In the genomic region with DNA sequence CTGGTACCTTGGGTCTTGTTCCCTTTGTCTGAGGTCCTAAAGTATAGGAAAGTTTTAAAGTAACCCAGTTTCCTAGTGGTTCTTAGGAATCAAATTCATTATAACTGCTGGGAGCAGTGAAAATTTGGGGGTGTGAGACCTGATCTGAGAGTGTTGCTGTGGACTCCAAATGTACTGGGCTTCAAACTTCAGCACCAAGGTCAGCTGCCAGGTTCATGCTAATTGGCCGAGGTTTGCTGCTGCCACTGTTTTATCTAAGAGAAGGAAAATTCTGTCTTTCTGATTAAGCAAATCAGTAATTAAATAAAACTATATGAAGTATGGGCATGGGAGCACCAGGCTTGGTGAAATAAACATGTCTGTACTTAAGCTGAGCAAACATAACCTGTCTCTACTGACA, we compare ENCODE assay signal across 12 mouse cellular contexts.
DNase-seq lines count a peak whose midpoint lies in the region; ATAC-seq and TF ChIP-seq lines count a peak whose summit lies in the region.
"Had no signal": no experiment of that assay in that cellular context is flagged by ENCODE, and none has a peak within 500 bp of the region (broad histone marks: within the 10 kb centered on the region; RNA-seq: fewer than 3 reads in every experiment).

No protein-coding gene starts in this region.

- TF ChIP-seq CTCF in kidney, adult 2 months (conservative IDR thresholded peaks at IDR 0.05; ENCODE audit: insufficient read depth, insufficient read length, low read depth, low read length) = no peak

- no peaks in the 10 kb centered on the region for H3K4me1 ChIP-seq in kidney, adult 2 months (ENCODE audit: control insufficient read depth, insufficient read depth, low read length)
- H3K4me1 ChIP-seq in embryonic facial prominence, embryonic 14.5 days (ENCODE audit: control insufficient read depth, insufficient read depth, low read length) = no peaks in the 10 kb centered on the region
- H3K4me1 ChIP-seq: midbrain, embryonic 13.5 days had no signal

- no peak for ATAC-seq in embryonic facial prominence, embryonic 14.5 days (ENCODE audit: low read depth)
- ATAC-seq: intestine, postnatal 0 days; midbrain, embryonic 13.5 days had no signal

- no peaks in the 10 kb centered on the region for H3K9me3 ChIP-seq in embryonic facial prominence, embryonic 14.5 days (ENCODE audit: control insufficient read depth, low read length)
- H3K9me3 ChIP-seq: midbrain, embryonic 13.5 days had no signal

- no peak overlapping the region for H3K4me3 ChIP-seq in kidney, adult 2 months (ENCODE audit: insufficient read depth, low read depth, low read length)
- no peak overlapping the region for H3K4me3 ChIP-seq in embryonic facial prominence, embryonic 14.5 days (ENCODE audit: low read depth, low read length)
- H3K4me3 ChIP-seq: heart, adult 2 months; midbrain, embryonic 13.5 days had no signal

- no peak overlapping the region for H3K4me2 ChIP-seq in embryonic facial prominence, embryonic 14.5 days (ENCODE audit: low read depth, low read length)
- H3K4me2 ChIP-seq: midbrain, embryonic 13.5 days had no signal

- H3K27ac ChIP-seq in kidney, adult 2 months (ENCODE audit: insufficient read depth, low read depth, low read length) = no peak overlapping the region
- H3K27ac ChIP-seq in embryonic facial prominence, embryonic 14.5 days (replicated peaks; ENCODE audit: low read depth, low read length) = no peak overlapping the region
- H3K27ac ChIP-seq: heart, adult 2 months; midbrain, embryonic 13.5 days had no signal

- H3K9ac ChIP-seq in embryonic facial prominence, embryonic 14.5 days (ENCODE audit: low read depth, low read length) = no peak overlapping the region
- H3K9ac ChIP-seq: midbrain, embryonic 13.5 days had no signal

- peak; percentile 4 for DNase-seq in kidney, adult 2 months
- no peak for DNase-seq in kidney, adult 18-20 months
- DNase-seq in 3T3-L1 (ENCODE audit: low read depth, low spot score) (peak; percentile 31), ES-CJ7 (ENCODE audit: low read depth, low spot score) (peak; percentile 8)
- DNase-seq in embryonic facial prominence, embryonic 14.5 days (ENCODE audit: low spot score) = peak; percentile 53
- no peak for DNase-seq in right cerebral cortex, adult 18-20 months
- DNase-seq in left cerebral cortex, adult 18-20 months (ENCODE audit: low spot score in 2 of 2) = no peak
- DNase-seq: cerebellum, adult 11 months; heart, adult 2 months; thymus, adult 2 months had no signal

- WGBS in kidney, adult 2 months = 7% methylated on average over 1 of the region's 1 CpGs
- WGBS in embryonic facial prominence, embryonic 14.5 days = 8% methylated on average over 1 of the region's 1 CpGs

- H3K36me3 ChIP-seq in kidney, adult 2 months (ENCODE audit: control insufficient read depth, insufficient read depth, low read length) = no peaks in the 10 kb centered on the region
- no peaks in the 10 kb centered on the region for H3K36me3 ChIP-seq in embryonic facial prominence, embryonic 14.5 days (ENCODE audit: control insufficient read depth, insufficient read depth, low read length)
- H3K36me3 ChIP-seq: midbrain, embryonic 13.5 days had no signal

- no peaks in the 10 kb centered on the region for H3K27me3 ChIP-seq in kidney, adult 2 months (replicated peaks; ENCODE audit: control insufficient read depth, insufficient read depth, low read length)
- H3K27me3 ChIP-seq in embryonic facial prominence, embryonic 14.5 days (replicated peaks; ENCODE audit: control insufficient read depth, insufficient read depth, low read length) = no peaks in the 10 kb centered on the region
- H3K27me3 ChIP-seq: midbrain, embryonic 13.5 days had no signal

- no peak for TF ChIP-seq POLR2A in kidney, adult 2 months (IDR thresholded peaks at IDR 0.05; ENCODE audit: low read depth, low read length)

Comparison
In these comparisons a context has a peak if more than half of its experiments do, and no peak if none do; other contexts are left out.
1. DNase-seq: peak in kidney, adult 2 months (single experiment), 3T3-L1 (single experiment), ES-CJ7 (single experiment) and embryonic facial prominence, embryonic 14.5 days (single experiment); none in kidney, adult 18-20 months (single experiment), right cerebral cortex, adult 18-20 months (single experiment) and left cerebral cortex, adult 18-20 months (0 of 2).